Mouse (Mus musculus): Measurements from ENCODE around the gene Clec16a.

- TF ChIP-seq CTCF (IDR thresholded peaks at IDR 0.05; ENCODE audit: borderline replicate concordance, control insufficient read depth, extremely low read depth, insufficient read depth, low read length, poor library complexity), result no peak
- no peak for TF ChIP-seq POLR2A (IDR thresholded peaks at IDR 0.05; ENCODE audit: control insufficient read depth, extremely low read depth, insufficient read depth, low read length, poor library complexity)
Observed at GRCm38 (mm10) chr16:10711524-10711923, 166.4 kb downstream of the Clec16a start.
